Mouse (Mus musculus) lung, adult 2 months (tissue): Measurements from ENCODE around the gene Tyro3.

ENCODE experiments used
- CTCF ChIP-seq: fragments of 200-500 bp; IDR thresholded peaks from 2 replicates; pipeline ENCODE4 v1.5.1; 2011; ENCODE audit warnings: mild to moderate bottlenecking, low read length, control low read depth; ENCODE audit not compliant: insufficient read depth
- POLR2A ChIP-seq: fragments of 200-500 bp; IDR thresholded peaks from 2 replicates; pipeline ENCODE4 v1.6.1; 2011; ENCODE audit warnings: low read depth, mild to moderate bottlenecking, control low read depth, low read length, borderline replicate concordance; ENCODE audit errors: extremely low read depth

DNA sequence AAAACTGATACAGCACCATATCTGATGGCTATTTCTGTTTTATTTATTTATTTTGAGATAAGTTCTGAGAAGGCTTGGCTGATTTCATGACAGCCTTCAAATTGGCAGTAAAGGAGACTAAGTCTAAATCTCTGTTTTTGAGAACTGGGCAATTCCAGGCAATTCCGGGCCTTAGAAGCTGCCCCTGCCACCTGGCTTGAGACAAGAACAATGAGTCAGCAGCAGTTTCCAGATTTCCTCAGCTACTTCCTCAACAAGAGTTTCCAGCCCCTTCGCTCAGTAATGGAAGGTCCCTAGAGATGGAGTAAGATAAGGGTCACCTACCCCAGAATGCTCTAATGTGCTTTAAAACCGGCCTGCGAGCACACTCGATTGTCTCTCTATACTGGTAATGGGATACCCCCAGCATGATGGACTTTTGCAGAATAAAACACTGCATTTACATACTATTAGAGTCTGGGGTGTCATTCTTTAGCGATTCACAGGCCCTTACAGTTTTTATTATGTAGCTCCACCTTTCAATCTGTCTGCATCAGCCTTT, 57.8 kb downstream of the Tyro3 start:
- TF ChIP-seq CTCF (no peak), POLR2A (no peak)
